Mouse (Mus musculus) hindbrain, postnatal 0 days (tissue): ENCODE measurements at regions not wholly inside any gene's neighbourhood (a gene's known extent, or its start where the extent isn't known, plus 50 kb on each side); places are given as distances from the start of the nearest gene placed in this dataset.
A peak's percentile ranks its signal among the peaks of the same experiment; 100 is the strongest.

ENCODE experiments used
- ATAC-seq: fragments of 200-750 bp; cut with Nextera tagmentation; 2 replicates; pipeline ENCODE4 v1.8.0; 2017; ENCODE audit warnings: mild to moderate bottlenecking, moderate TSS enrichment, moderate library complexity
- DNase-seq: peaks from one replicate; pipeline ENCODE4 v3.0.0-alpha.2; 2015; ENCODE audit warnings: low spot score
- H3K27ac ChIP-seq: fragments of 300-500 bp; sonication (generic); 2 replicates; pipeline ENCODE4 v1.5.1; 2014; ENCODE audit warnings: mild to moderate bottlenecking
- H3K27me3 ChIP-seq: fragments of 300-500 bp; sonication (generic); 2 replicates; pipeline ENCODE4 v1.6.1; 2014; ENCODE audit warnings: low read length, mixed read lengths; ENCODE audit not compliant: insufficient read depth
- H3K36me3 ChIP-seq: fragments of 300-500 bp; sonication (generic); 2 replicates; pipeline ENCODE4 v1.6.1; 2014; ENCODE audit warnings: low read length, mixed read lengths; ENCODE audit not compliant: insufficient read depth
- H3K4me1 ChIP-seq: fragments of 300-500 bp; sonication (generic); 2 replicates; pipeline ENCODE4 v1.6.1; 2014; ENCODE audit warnings: antibody characterized with exemption, low read length, mixed read lengths; ENCODE audit not compliant: insufficient read depth
- H3K4me2 ChIP-seq: fragments of 300-500 bp; sonication (generic); 2 replicates; pipeline ENCODE4 v1.6.1; 2014; ENCODE audit warnings: low read depth, mild to moderate bottlenecking, low read length, moderate library complexity, mixed read lengths
- H3K4me3 ChIP-seq: fragments of 300-500 bp; sonication (generic); 2 replicates; pipeline ENCODE4 v1.5.1; 2014; ENCODE audit warnings: low read length
- H3K9ac ChIP-seq: fragments of 300-500 bp; sonication (generic); replicated peaks from 2 replicates; pipeline ENCODE4 v1.6.1; 2014; ENCODE audit warnings: mild to moderate bottlenecking, low read length, moderate library complexity, mixed read lengths
- H3K9me3 ChIP-seq: fragments of 300-500 bp; sonication (generic); 2 replicates; pipeline ENCODE4 v1.6.1; 2016; ENCODE audit warnings: low read length, mixed read lengths
- CTCF ChIP-seq: IDR thresholded peaks from 2 replicates; pipeline ENCODE4 v1.5.1; 2016; ENCODE audit warnings: antibody characterized with exemption, control low read depth, low read depth
- WGBS: fragments of 180-500 bp; shearing (Covaris S2); extraction: QIAGEN DNeasy Blood & Tissue Kit; methylation state at CpG from one replicate; pipeline ENCODE4 v1.1.7; 2014; 5-methylcytosine and 5-hydroxymethylcytosine counted together

- no peaks in the 10 kb centered on the region for H3K36me3 ChIP-seq
- no peak overlapping the region for H3K4me3 ChIP-seq
- no peak overlapping the region for H3K4me2 ChIP-seq
- H3K27ac ChIP-seq: no peak overlapping the region
- ATAC-seq: no peak
- H3K9ac ChIP-seq: no peak overlapping the region
- no peaks in the 10 kb centered on the region for H3K4me1 ChIP-seq
- TF ChIP-seq CTCF: no peak
- 85% methylated on average over 2 of the region's 2 CpGs for WGBS
- no peak for DNase-seq
- H3K9me3 ChIP-seq: no peaks in the 10 kb centered on the region
- no peaks in the 10 kb centered on the region for H3K27me3 ChIP-seq
Observed at GRCm38 (mm10) chr9:33827409-33827808, 658.3 kb upstream of the Kirrel3 start.

- Histone ChIP-seq H3K4me2 (no peak overlapping the region), H3K36me3 (no peaks in the 10 kb centered on the region), H3K27me3 (no peaks in the 10 kb centered on the region), H3K9me3 (no peaks in the 10 kb centered on the region), H3K9ac (no peak overlapping the region), H3K4me3 (no peak overlapping the region), H3K4me1 (no peaks in the 10 kb centered on the region), H3K27ac (no peak overlapping the region)
- no peak for TF ChIP-seq CTCF
- WGBS: 67% methylated on average over 1 of the region's 1 CpGs
- no peak for ATAC-seq
- DNase-seq: no peak
Observed at GRCm38 (mm10) chr9:33837666-33838380, 647.9 kb upstream of the Kirrel3 start.

- Histone ChIP-seq H3K36me3 (no peaks in the 10 kb centered on the region), H3K4me3 (no peak overlapping the region), H3K9me3 (no peaks in the 10 kb centered on the region), H3K27me3 (no peaks in the 10 kb centered on the region), H3K4me2 (no peak overlapping the region), H3K9ac (no peak overlapping the region), H3K27ac (no peak overlapping the region), H3K4me1 (no peaks in the 10 kb centered on the region)
- no peak for TF ChIP-seq CTCF
- 59% methylated on average over 5 of the region's 5 CpGs for WGBS
- DNase-seq (no peak), ATAC-seq (no peak)
Observed at GRCm38 (mm10) chr9:33849623-33850022, 636.1 kb upstream of the Kirrel3 start.

GRCm38 (mm10) chr9:33850024-33850423, 635.7 kb upstream of the Kirrel3 start:
- ATAC-seq (no peak), DNase-seq (no peak)
- no peak overlapping the region for H3K4me2 ChIP-seq
- 67% methylated on average over 7 of the region's 7 CpGs for WGBS
- no peak for TF ChIP-seq CTCF
- H3K9ac ChIP-seq: no peak overlapping the region
- no peaks in the 10 kb centered on the region for H3K4me1 ChIP-seq
- H3K36me3 ChIP-seq: no peaks in the 10 kb centered on the region
- H3K27me3 ChIP-seq: no peaks in the 10 kb centered on the region
- H3K4me3 ChIP-seq: no peak overlapping the region
- H3K9me3 ChIP-seq: no peaks in the 10 kb centered on the region
- no peak overlapping the region for H3K27ac ChIP-seq

- Histone ChIP-seq H3K9me3 (no peaks in the 10 kb centered on the region), H3K27ac (no peak overlapping the region), H3K4me3 (no peak overlapping the region), H3K9ac (no peak overlapping the region), H3K36me3 (no peaks in the 10 kb centered on the region), H3K27me3 (no peaks in the 10 kb centered on the region), H3K4me1 (no peaks in the 10 kb centered on the region), H3K4me2 (no peak overlapping the region)
- no peak for TF ChIP-seq CTCF
- ATAC-seq (no peak), DNase-seq (peak; percentile 19)
Observed at GRCm38 (mm10) chr9:33850993-33851392, 634.7 kb upstream of the Kirrel3 start.

- DNase-seq (peak; percentile 20), ATAC-seq (no peak)
- Histone ChIP-seq H3K27me3 (no peaks in the 10 kb centered on the region), H3K9ac (no peak overlapping the region), H3K9me3 (no peaks in the 10 kb centered on the region), H3K36me3 (no peaks in the 10 kb centered on the region), H3K4me1 (no peaks in the 10 kb centered on the region), H3K4me3 (no peak overlapping the region), H3K27ac (no peak overlapping the region), H3K4me2 (no peak overlapping the region)
- WGBS: 33% methylated on average over 2 of the region's 2 CpGs
- peak; percentile 67 for TF ChIP-seq CTCF
Observed at GRCm38 (mm10) chr9:33856169-33856568, 629.5 kb upstream of the Kirrel3 start.

GRCm38 (mm10) chr9:33858511-33858910, 627.2 kb upstream of the Kirrel3 start:
- TF ChIP-seq CTCF: no peak
- 41% methylated on average over 5 of the region's 5 CpGs for WGBS
- Histone ChIP-seq H3K9me3 (no peaks in the 10 kb centered on the region), H3K27me3 (no peaks in the 10 kb centered on the region), H3K9ac (no peak overlapping the region), H3K36me3 (no peaks in the 10 kb centered on the region), H3K27ac (no peak overlapping the region), H3K4me1 (no peaks in the 10 kb centered on the region), H3K4me2 (no peak overlapping the region), H3K4me3 (no peak overlapping the region)
- DNase-seq (peak; percentile 40), ATAC-seq (no peak)
